In the genomic region with DNA sequence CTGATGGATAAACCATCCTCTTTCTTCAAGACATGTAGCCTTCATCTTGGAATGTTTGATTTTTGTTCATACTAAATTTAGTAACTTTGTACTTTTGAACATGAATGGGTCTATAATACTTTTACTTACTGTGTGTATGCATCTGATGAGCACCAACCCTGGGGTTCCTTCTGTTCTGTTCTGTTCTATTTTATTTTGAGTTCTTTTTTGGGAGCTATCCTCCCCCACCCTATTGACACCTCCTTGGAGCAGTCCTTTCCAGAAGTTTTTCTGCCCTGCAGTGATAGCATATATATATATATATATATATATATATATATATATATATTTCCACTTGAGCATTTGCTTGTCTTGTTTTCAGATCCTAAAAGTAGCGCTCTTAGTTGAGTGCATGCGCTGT, we compare ENCODE assay signal across 18 mouse cellular contexts.
"Had no signal": no experiment of that assay in that cellular context is flagged by ENCODE, and none has a peak within 500 bp of the region (broad histone marks: within the 10 kb centered on the region; RNA-seq: fewer than 3 reads in every experiment).

No protein-coding gene starts in this region.

- ATAC-seq: forebrain, embryonic 13.5 days; forebrain, embryonic 14.5 days; forebrain, embryonic 15.5 days; forebrain, embryonic 16.5 days; forebrain, postnatal 0 days had no signal

- DNase-seq: cerebellum, adult 8-10 months; cerebellum, adult 9-10 months; cerebellum, postnatal 10 days; cerebellum, postnatal 14 days; cerebellum, postnatal 25 days; cerebellum, postnatal 36 days; embryo, embryonic 11 days; forebrain, postnatal 0 days; gastrocnemius, adult 2 months; gastrocnemius, postnatal 10 days; gastrocnemius, postnatal 14 days; gastrocnemius, postnatal 25 days; gastrocnemius, postnatal 36 days; heart, adult 2 months had no signal
